Mouse (Mus musculus): ENCODE results near the gene Hspd1. TPM values are rescaled to one million over a fixed set of nuclear protein-coding genes. Genes with fewer than 3 reads are reported as not detected.
"Not testable (repeated sequence)": the region's sequence is repeated elsewhere in the genome, so short reads cannot be mapped to it uniquely, and the experiment has no call there.

Hspd1 gene
- polyA plus RNA-seq, 1 experiment: 28.3 TPM

DNA sequence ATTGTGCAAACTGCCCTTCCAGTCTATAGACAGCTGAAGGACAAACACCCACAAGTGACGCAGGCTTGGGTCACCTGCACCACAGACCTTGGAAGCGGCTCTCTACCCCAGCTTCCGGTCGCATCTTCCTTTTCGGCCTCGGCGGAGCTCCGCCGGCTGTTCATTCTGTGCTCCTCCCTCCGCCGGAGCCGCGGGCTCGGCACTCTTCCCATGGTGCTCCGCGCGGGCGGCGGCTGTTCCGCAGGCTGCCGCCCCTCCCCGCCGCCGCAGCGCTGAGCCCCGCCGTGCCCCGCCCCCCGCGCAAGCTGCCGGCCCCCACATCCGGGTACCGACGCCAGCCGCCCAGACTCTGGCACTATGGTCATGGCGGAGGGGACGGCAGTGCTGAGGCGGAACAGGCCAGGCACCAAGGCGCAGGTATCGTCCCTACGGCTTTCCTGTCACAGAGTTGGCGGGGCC is 42.9 kb upstream of the Hspd1 start, which contains the start of gene Mob4:
Mob4 (plus strand) TSS at position 289 of the 459 bp plus-strand sequence.
- Histone ChIP-seq H3K4me3 (ENCODE audit: control insufficient read depth, insufficient read depth, low read length) (peak within 1 kb of the TSS; percentile 82), H3K27ac (ENCODE audit: control insufficient read depth, insufficient read depth, low read length) (peak within 1 kb of the TSS; percentile 81), H3K4me1 (replicated peaks; ENCODE audit: control insufficient read depth, insufficient read depth, low read length) (peaks cover 8% of the 10 kb centered on the region), H3K27me3 (ENCODE audit: control insufficient read depth, insufficient read depth, low read length) (no peaks in the 10 kb centered on the region), H3K36me3 (ENCODE audit: control insufficient read depth, insufficient read depth, low read length) (no peaks in the 10 kb centered on the region)
- WGBS: under 1% methylated on average over 40 of the region's 42 CpGs
- TF ChIP-seq POLR2A (IDR thresholded peaks at IDR 0.05; ENCODE audit: control insufficient read depth, extremely low read depth, insufficient read depth, low read length, poor library complexity): peak; percentile 91
- TF ChIP-seq CTCF (IDR thresholded peaks at IDR 0.05; ENCODE audit: borderline replicate concordance, control insufficient read depth, extremely low read depth, insufficient read depth, low read length, poor library complexity): no peak
- DNase-seq: peak; percentile 91

DNA sequence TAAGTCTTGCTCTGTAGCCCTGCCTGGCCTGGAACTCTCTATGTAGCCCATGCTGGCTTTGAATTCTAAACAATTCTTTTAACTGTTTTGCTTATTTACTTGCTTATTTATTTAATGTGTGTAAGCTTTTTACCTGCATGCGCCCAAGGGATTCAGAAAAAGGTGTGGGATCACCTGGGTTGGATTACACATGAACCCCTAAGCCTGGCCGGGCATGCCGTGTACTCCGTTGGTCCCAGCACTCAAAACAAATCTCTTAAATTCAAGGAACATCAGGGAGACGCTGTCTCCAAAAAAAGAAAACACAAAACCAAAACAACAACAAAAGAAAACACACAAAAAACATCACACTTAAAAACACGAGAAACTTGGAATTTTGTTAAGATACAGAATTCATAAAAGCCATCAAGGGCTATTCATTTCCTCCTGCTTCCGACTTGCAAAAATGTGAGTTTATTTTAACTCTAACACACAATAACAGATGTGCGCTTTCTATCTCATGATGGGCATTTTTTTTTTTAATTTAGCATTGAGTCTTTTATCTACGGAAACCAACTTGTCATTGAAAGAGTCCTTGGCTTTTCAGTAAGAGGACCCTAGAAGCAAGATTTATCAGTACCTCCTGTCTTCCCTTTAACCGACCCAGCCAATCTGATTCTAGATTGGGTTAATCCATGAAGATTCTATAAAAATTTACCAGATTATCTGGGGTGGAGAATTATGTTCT is 42.3 kb upstream of the Hspd1 start:
- peak overlapping the region; percentile 51 for H3K4me3 ChIP-seq (ENCODE audit: control insufficient read depth, insufficient read depth, low read length)
- TF ChIP-seq POLR2A (IDR thresholded peaks at IDR 0.05; ENCODE audit: control insufficient read depth, extremely low read depth, insufficient read depth, low read length, poor library complexity) (no peak), CTCF (IDR thresholded peaks at IDR 0.05; ENCODE audit: borderline replicate concordance, control insufficient read depth, extremely low read depth, insufficient read depth, low read length, poor library complexity) (no peak)
- H3K36me3 ChIP-seq (ENCODE audit: control insufficient read depth, insufficient read depth, low read length): no peaks in the 10 kb centered on the region
- no peak for DNase-seq
- peak overlapping the region; percentile 81 for H3K27ac ChIP-seq (ENCODE audit: control insufficient read depth, insufficient read depth, low read length)
- 48% methylated on average over 10 of the region's 10 CpGs for WGBS
- no peaks in the 10 kb centered on the region for H3K27me3 ChIP-seq (ENCODE audit: control insufficient read depth, insufficient read depth, low read length)
- peaks cover 8% of the 10 kb centered on the region for H3K4me1 ChIP-seq (replicated peaks; ENCODE audit: control insufficient read depth, insufficient read depth, low read length)

GRCm38 (mm10) chr1:55129716-55130115 is 41.7 kb upstream of the Hspd1 start:
- Histone ChIP-seq H3K36me3 (ENCODE audit: control insufficient read depth, insufficient read depth, low read length) (no peaks in the 10 kb centered on the region), H3K27me3 (ENCODE audit: control insufficient read depth, insufficient read depth, low read length) (no peaks in the 10 kb centered on the region), H3K27ac (ENCODE audit: control insufficient read depth, insufficient read depth, low read length) (peak overlapping the region; percentile 38; the same call in 1 of the 2 replicates), H3K4me3 (ENCODE audit: control insufficient read depth, insufficient read depth, low read length) (no peak overlapping the region), H3K4me1 (replicated peaks; ENCODE audit: control insufficient read depth, insufficient read depth, low read length) (peaks cover 8% of the 10 kb centered on the region)
- 74% methylated on average over 5 of the region's 5 CpGs for WGBS
- TF ChIP-seq CTCF (IDR thresholded peaks at IDR 0.05; ENCODE audit: borderline replicate concordance, control insufficient read depth, extremely low read depth, insufficient read depth, low read length, poor library complexity) (no peak), POLR2A (IDR thresholded peaks at IDR 0.05; ENCODE audit: control insufficient read depth, extremely low read depth, insufficient read depth, low read length, poor library complexity) (no peak)
- no peak for DNase-seq

- not testable (repeated sequence) for H3K27me3 ChIP-seq (ENCODE audit: control insufficient read depth, insufficient read depth, low read length); H3K4me3 ChIP-seq (ENCODE audit: control insufficient read depth, insufficient read depth, low read length); DNase-seq; H3K27ac ChIP-seq (ENCODE audit: control insufficient read depth, insufficient read depth, low read length); H3K36me3 ChIP-seq (ENCODE audit: control insufficient read depth, insufficient read depth, low read length); H3K4me1 ChIP-seq (replicated peaks; ENCODE audit: control insufficient read depth, insufficient read depth, low read length)
- 98% methylated on average over 2 of the region's 2 CpGs for WGBS
Observed at GRCm38 (mm10) chr1:55124136-55124535, 36.1 kb upstream of the Hspd1 start.

DNA sequence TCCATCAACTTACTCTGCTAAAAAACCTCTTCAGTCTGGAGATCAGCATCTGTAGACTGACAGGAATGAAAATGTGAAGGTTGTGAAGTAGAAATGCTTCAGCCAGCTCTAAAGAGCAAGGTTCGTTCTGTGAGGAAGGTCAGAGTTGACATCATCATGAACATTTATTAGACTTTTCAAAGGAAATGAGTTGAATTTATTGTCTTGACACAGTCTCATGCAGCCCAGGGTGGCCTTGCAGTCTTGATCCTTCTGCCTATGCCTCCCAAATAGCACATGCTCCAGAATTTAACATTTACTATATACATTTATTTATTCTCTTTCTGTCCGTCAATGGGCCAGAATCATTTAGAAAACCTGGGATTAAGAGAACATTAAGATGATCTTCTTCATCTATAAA is 35.5 kb upstream of the Hspd1 start:
- Histone ChIP-seq H3K36me3 (ENCODE audit: control insufficient read depth, insufficient read depth, low read length) (no peaks in the 10 kb centered on the region), H3K4me1 (replicated peaks; ENCODE audit: control insufficient read depth, insufficient read depth, low read length) (no peaks in the 10 kb centered on the region), H3K27ac (ENCODE audit: control insufficient read depth, insufficient read depth, low read length) (no peak overlapping the region), H3K27me3 (ENCODE audit: control insufficient read depth, insufficient read depth, low read length) (no peaks in the 10 kb centered on the region), H3K4me3 (ENCODE audit: control insufficient read depth, insufficient read depth, low read length) (no peak overlapping the region)
- no peak for TF ChIP-seq CTCF (IDR thresholded peaks at IDR 0.05; ENCODE audit: borderline replicate concordance, control insufficient read depth, extremely low read depth, insufficient read depth, low read length, poor library complexity)
- TF ChIP-seq POLR2A (IDR thresholded peaks at IDR 0.05; ENCODE audit: control insufficient read depth, extremely low read depth, insufficient read depth, low read length, poor library complexity): no peak
- DNase-seq: no peak
- 99% methylated on average over 2 of the region's 2 CpGs for WGBS

DNA sequence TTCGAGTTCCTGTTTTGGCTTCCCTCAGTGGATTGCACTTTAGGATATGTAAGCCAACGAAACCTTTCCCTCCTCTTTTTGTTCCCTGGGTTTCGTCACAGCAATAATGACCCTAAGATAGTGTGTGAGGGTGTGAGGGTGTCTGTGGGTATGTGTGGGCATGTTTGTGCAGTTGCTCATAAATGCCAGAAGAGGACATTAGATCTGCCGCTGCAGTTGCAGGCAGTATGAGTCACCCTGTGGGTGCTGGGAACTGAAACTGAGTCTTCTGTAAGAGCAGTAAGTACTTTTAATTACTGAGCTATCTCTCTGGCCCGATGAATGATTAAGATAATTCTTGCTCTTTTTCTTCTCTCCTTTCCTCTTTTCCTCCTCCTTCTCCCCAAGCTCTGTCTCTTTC is 35.0 kb upstream of the Hspd1 start:
- H3K27ac ChIP-seq (ENCODE audit: control insufficient read depth, insufficient read depth, low read length): no peak overlapping the region
- no peak for DNase-seq
- WGBS: 87% methylated on average over 5 of the region's 5 CpGs
- H3K4me3 ChIP-seq (ENCODE audit: control insufficient read depth, insufficient read depth, low read length): no peak overlapping the region
- TF ChIP-seq CTCF (IDR thresholded peaks at IDR 0.05; ENCODE audit: borderline replicate concordance, control insufficient read depth, extremely low read depth, insufficient read depth, low read length, poor library complexity) (no peak), POLR2A (IDR thresholded peaks at IDR 0.05; ENCODE audit: control insufficient read depth, extremely low read depth, insufficient read depth, low read length, poor library complexity) (no peak)
- no peaks in the 10 kb centered on the region for H3K27me3 ChIP-seq (ENCODE audit: control insufficient read depth, insufficient read depth, low read length)
- H3K36me3 ChIP-seq (ENCODE audit: control insufficient read depth, insufficient read depth, low read length): no peaks in the 10 kb centered on the region
- no peaks in the 10 kb centered on the region for H3K4me1 ChIP-seq (replicated peaks; ENCODE audit: control insufficient read depth, insufficient read depth, low read length)
